Mouse (Mus musculus): Measurements from ENCODE around the gene Wdr82. TPM values are rescaled to one million over a fixed set of nuclear protein-coding genes. Genes with fewer than 3 reads are reported as not detected.
"Not testable (repeated sequence)": the region's sequence is repeated elsewhere in the genome, so short reads cannot be mapped to it uniquely, and the experiment has no call there.

The Wdr82 gene
- total RNA-seq, 2 experiments from 2014 or later = 68.2 to 86.0 TPM

GRCm38 (mm10) chr9:106159784-106160301, 10.9 kb upstream of the Wdr82 start:
- ATAC-seq (replicated peaks; ENCODE audit: poor library complexity, severe bottlenecking) = peak; percentile 77

DNA sequence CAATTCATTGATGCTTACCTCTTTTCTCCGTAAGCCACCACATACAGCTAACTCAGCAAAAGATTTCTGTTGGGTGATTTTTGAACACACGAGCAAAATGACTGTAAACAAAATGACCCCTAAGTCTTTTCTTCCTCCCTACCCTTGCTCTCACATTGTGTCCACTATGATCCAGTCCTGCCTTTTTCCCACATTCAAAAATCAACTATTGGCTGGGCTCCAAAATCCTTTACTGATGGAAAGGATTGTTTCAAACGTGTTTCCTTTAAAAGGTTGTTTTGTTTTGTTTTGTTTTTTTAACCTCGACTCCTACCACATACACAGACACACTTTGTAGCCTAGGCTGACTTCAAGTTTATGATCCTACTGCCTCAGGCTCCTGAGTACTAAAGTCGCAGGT, 10.3 kb upstream of the Wdr82 start:
- ATAC-seq (replicated peaks; ENCODE audit: poor library complexity, severe bottlenecking) = no peak

DNA sequence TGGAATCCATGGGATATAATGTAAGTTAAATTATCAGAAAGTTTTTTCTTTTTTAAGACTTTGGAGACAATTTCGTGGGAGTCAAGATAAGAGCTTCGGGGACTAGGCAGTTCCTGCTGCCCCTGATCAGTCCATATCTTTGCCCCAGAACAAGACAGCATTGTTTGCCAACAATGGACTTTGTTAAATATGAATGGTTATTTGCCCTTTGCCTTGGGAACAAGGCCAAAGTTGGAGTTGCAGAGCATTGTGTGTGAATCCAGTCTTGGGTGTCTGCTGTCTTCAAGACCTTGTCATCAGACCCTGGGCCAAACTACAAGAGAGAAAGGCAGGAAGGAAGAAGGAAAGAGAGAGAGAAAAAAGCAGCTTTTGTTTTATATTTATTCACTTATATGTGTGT, 4.0 kb upstream of the Wdr82 start:
- ATAC-seq (replicated peaks; ENCODE audit: poor library complexity, severe bottlenecking) = no peak

DNA sequence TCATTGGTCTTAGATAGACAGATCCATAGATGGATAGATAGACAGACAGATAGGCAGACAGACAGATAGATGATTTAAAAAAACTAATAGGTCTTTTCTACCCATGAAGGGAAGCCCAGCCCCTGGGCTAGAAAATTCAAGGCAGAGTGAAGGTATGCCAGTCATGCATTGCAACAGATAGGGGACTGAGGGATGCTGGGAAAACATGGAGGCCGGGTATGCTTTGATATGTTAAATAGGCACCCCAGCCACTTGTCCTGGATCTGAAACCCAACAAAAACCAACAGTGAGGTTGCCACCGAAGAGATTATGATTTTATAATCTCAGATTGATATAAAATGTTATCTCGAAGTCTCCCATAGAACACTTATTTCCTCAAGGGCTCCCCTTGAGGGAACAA, 3.5 kb upstream of the Wdr82 start:
- no peak for ATAC-seq (replicated peaks; ENCODE audit: poor library complexity, severe bottlenecking)

DNA sequence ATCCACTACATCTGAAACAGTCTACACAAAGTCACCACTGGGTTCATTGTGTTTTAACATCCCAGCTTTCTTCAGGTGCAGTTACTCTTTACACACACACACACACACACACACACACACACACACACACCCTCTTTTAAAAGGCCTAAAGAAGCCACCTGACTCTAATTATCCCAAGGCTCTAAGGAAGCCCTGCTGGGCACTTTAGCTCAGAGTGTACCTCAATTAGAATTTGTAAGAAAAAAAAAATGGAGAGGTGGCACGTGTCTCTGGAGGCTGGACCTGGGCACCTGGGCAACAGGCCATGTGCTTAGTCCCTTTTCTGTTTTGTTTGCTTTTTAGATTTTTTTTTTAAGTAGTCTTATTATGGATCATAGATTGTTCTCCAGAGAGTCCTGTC, 3.0 kb upstream of the Wdr82 start:
- no peak for ATAC-seq (replicated peaks; ENCODE audit: poor library complexity, severe bottlenecking)

GRCm38 (mm10) chr9:106169006-106169405, 1.7 kb upstream of the Wdr82 start:
- ATAC-seq (replicated peaks; ENCODE audit: poor library complexity, severe bottlenecking) = not testable (repeated sequence)

- ATAC-seq (replicated peaks; ENCODE audit: poor library complexity, severe bottlenecking) = no peak
Observed at GRCm38 (mm10) chr9:106169917-106170316, 811 bp upstream of the Wdr82 start.

- ATAC-seq (replicated peaks; ENCODE audit: poor library complexity, severe bottlenecking) = peak; percentile 22; the same call in 1 of the 2 replicates
Observed at GRCm38 (mm10) chr9:106171346-106172158, 824 bp downstream of the Wdr82 start.

DNA sequence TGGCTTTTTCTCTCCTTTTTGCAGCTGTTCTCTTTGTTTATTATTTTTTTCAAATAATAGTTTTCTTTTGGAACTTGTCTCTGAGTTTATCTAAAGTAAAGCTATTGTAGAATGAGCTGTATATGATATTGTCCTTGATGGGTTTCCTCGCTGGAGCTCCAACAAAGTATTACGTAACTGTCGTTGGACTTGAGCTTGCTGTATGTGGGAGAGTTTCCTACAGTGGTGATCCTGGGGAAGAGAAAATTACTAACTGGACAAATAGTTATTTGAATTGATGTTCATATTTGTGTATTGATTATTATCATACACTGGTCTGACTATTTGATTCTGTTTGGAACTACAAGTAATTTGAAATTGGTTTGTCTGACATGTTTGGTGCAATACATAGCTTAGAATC, 1.8 kb downstream of the Wdr82 start:
- ATAC-seq (replicated peaks; ENCODE audit: poor library complexity, severe bottlenecking) = no peak

DNA sequence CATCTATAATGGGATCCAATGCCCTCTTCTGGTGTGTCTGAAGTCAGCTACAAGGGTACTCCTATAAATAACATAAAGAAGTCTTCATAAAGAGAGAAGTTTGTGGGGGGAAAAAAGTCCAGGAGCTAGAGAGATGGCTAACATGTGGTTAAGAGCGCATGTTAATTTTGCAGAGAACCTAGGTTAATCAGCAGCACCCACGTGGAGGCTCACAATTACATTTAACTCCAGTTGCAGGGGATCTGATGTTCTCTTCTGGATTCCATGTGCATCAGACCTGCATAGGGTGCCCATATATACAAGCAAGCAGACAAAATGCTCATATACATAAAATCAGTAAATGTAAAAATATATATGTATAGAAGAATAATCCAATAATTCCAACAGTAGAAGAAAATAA, 2.6 kb downstream of the Wdr82 start:
- ATAC-seq (replicated peaks; ENCODE audit: poor library complexity, severe bottlenecking) = no peak

DNA sequence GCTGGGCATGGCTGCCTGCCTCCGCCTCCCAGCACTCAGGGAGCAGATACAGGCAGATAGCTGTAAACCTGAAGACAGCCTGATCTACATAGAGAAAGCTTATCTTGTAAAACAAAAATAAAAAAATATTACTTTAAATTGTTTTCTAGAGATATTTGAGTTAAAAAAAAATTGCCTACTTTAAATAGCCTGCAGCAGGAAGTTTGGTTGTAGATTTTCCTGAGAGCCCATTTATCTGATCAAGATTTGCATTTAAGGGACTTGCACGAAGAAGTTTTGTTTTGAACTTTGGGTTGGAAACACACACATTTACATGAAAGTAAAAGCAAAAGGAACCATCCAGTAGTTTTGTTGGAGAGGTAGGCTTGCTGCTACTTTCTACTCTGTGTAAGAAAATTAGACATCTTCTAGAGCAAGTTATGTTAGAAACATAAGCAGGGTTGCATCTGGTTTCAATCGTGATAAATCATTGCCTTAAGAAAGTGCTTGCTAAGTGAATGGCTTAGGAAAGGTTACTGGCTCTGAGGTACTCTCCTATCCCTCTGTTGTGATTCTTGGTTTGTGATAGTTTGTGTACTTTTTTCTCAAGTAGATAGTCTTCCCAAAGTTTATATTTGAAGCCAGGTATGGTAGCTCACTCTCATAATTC, 4.9 kb downstream of the Wdr82 start:
- ATAC-seq (replicated peaks; ENCODE audit: poor library complexity, severe bottlenecking) = no peak

- ATAC-seq (replicated peaks; ENCODE audit: poor library complexity, severe bottlenecking) = no peak
Observed at GRCm38 (mm10) chr9:106176769-106177168, 6.0 kb downstream of the Wdr82 start.

DNA sequence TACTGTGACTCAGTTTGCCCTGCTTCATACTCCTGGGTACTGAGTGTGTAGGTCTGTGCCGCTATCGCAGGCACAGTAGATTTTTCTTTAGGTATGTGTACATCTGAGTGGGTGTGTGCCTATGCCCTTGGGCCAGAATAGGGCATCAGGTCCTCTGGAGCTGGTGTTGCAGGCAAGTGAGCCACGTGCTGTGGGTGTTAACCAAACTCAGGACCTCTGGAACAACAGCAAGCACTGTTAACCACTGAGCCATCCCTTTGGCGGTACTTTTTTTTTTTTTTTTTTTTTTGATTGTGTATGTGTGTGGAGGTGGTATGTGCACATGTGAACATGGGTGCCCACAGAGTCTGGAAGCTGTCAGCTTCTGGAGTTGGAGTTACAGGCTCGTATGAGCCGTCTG, 7.1 kb downstream of the Wdr82 start:
- ATAC-seq (replicated peaks; ENCODE audit: poor library complexity, severe bottlenecking) = no peak

- no peak for ATAC-seq (replicated peaks; ENCODE audit: poor library complexity, severe bottlenecking)
Observed at GRCm38 (mm10) chr9:106179454-106179853, 8.7 kb downstream of the Wdr82 start.

DNA sequence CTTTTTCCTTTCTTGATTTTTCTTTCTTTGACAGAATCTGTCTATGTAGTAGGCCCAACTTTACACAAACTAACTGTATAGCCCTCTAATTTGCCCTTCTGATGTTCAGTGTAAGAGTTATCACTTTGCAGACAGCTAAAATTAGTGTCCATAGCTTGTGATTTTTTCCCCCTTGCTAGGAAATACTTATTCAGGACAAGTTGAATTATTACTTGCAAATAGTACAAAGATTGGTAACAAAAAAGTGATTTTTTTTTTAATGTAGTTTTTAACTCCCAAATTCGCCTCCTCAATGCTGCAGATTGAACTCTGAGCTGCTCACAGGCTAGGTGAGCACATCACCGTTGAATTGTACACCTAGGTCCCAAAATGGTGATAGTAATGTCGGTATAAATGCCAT, 9.2 kb downstream of the Wdr82 start:
- no peak for ATAC-seq (replicated peaks; ENCODE audit: poor library complexity, severe bottlenecking)

- no peak for ATAC-seq (replicated peaks; ENCODE audit: poor library complexity, severe bottlenecking)
Observed at GRCm38 (mm10) chr9:106182146-106182545, 11.4 kb downstream of the Wdr82 start.

DNA sequence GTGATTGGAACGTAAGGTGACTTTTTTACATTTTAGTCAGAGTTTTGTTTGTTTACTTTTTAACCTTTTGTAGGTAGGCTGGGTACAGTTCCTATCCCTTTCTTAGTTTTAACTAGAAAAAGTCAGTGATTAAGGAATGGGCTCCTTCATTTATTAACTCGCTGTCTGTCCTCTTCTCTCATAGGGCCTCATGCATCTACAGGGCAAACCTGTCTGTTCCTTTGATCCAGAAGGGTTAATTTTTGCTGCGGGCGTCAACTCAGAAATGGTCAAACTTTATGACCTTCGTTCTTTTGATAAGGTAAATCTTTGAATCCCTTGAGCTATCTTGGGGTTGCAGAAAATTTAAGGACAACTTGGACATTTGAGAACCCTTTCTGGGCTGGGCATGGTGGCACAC, 13.3 kb downstream of the Wdr82 start:
- ATAC-seq (replicated peaks; ENCODE audit: poor library complexity, severe bottlenecking) = no peak

GRCm38 (mm10) chr9:106191355-106191754, 20.6 kb downstream of the Wdr82 start:
- ATAC-seq (replicated peaks; ENCODE audit: poor library complexity, severe bottlenecking) = no peak

- ATAC-seq (replicated peaks; ENCODE audit: poor library complexity, severe bottlenecking) = no peak
Observed at GRCm38 (mm10) chr9:106192024-106192423, 21.3 kb downstream of the Wdr82 start.

- ATAC-seq (replicated peaks; ENCODE audit: poor library complexity, severe bottlenecking) = peak; percentile 91
Observed at GRCm38 (mm10) chr9:106192998-106193397, 22.3 kb downstream of the Wdr82 start.

DNA sequence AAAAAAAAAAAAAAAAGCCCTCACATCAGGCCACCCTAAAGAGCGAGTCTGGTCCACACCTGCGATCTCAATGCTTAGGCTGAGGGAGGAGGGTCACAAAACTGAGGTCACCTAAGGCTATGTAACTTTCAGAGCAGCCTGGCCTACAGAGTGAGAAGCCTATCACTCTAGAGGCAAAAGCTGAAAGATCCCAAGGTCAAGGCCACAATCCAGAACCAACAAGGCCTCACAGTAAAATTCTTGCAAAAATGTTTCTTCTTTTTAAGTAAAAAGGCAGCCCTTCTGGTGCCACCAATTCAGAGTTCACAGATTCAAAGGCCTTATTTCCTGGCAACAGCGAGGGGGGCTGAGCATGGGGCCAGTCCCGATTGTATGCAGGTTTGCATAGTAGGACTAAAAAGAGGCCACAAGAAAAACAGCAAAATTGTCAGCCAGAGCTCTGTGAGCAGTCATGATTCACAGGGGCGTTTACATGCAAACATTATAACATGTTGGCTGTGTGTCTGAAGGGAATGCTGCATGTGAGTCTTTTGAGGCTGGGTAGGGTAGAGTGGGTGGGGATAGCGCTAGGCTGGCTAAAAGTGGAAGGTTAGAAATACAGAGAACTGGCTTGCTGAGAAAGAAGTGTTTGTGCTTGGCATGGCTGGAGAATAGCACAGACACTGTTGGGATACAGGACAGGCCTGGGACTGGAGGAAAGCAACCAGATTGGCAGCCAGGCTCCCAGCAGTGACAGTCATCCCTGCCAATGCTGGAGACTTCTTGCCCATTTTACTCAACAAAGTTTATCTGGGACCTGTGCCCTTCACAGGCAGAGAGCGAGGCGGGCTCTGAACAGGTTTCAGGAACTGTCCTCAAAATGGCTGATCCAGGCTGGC, 23.4 kb downstream of the Wdr82 start:
- no peak for ATAC-seq (replicated peaks; ENCODE audit: poor library complexity, severe bottlenecking)
